Mouse (Mus musculus) frontal cortex, postnatal 25 days (tissue): ENCODE measurements at regions not wholly inside any gene's neighbourhood (a gene's known extent, or its start where the extent isn't known, plus 50 kb on each side); places are given as distances from the start of the nearest gene placed in this dataset.
A peak's percentile ranks its signal among the peaks of the same experiment; 100 is the strongest.

Source experiments
- DNase-seq, 2 experiments: peaks; one replicate each; pipeline ENCODE4 v3.0.0; 2022; ENCODE audit warnings: low spot score in 2 of 2

DNA sequence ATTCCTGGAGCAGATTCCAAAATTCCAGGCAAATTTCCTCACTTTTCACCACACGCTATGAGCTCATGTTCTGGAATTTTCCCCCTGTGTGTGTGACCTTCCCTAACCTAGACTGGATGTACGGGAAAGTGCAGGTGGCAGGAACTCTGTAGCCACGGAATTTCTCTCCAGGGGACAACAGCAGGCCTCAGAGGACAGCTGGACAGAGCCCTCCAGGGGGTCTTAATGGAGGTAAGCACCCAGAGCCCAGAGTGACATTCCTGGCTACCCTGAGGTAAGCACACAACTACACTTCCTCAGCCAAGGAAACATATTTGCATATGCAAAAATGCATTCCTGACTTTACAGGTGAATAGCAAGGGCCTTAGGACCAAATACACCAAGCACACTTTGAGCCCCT lies 135.8 kb downstream of the Fam43a start:
- DNase-seq = no peak

DNA sequence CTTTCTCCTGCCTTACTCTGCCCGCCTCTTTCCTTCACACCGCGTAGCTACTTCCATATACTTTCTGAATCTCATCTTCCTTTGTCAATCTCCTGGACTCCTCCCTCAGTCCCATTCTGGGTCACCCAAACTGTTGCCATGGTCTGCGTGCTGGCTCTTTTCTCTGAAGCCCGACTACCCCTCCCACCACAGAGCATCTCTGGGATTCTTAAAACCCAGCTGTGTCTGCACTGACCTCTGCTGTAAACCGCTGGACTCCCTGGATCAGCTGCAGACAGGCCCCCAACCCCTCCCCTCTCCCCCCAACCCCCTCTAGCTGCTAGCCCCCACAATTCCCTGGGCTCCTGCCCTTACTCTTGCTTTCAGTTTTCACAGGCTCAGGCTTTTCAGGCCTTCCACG lies 136.4 kb downstream of the Fam43a start:
- DNase-seq = no peak

DNA sequence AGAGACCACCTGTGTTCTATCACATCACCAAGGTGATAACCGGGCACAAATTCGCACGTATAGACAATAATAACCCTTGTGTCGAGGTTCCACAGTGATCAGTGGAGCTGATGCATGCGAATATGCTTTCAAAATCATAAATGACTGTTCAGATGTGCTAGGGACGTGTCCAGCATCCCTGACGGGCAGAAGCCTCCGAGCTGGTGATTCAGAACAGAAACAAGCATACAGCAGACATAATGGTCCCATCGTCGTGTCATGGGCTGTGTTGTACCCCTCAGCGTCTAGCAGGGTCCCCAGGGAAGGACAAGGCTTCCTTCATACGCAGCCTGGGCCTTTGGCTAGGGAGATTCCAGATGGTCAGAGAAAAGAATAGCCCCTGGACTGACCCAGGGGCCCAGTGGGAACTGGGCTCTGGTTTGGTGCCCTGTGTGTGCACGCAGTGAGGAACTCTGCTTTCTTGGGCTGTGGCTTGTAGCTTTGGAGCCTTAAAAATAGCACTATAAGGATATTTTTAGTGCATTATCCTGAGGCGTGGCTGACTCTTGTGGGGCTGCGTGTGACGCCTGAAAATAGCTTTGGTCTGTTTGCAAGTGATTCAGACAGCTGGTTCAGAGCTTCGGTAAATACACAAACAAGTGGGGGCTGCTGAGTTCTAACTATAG lies 137.3 kb downstream of the Fam43a start:
- DNase-seq = no peak

DNA sequence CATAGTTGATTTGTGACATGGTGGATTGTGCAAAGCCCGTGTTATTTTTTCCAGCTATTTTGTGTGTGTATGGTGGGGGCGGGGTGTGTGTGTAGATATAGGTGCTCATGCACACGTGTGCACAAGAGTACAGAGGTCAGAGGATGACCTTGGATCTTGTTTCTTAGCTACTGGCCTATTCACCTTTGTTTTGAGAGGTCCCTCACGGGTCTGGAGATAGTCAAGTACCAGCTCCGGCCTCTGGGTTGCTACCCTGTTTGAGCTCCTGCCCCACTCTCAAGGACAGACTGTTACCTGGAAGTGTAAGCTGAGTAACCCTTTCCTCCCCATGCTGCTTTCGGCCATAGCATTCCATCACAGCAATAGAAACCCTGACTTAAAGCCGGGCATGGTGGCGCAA lies 138.0 kb downstream of the Fam43a start:
- DNase-seq = no peak

DNA sequence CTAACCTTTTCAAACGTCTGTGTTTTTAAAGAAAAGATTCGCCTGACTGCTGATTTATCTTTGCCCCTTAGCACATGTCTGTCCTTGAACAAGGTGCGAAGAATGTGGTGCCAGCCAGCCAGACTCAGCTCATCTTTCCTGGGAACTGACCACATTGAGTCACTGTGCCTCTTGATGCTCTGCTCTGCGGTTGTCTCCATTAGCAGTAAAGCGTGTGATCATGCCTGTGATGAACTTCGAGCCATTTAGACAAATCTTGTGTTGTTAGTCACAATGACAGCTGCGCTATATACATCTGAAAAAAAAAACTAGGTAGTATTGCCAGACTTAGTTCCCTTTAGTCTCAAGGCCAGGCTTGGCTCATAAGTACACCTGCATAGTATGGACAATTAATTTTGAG lies 140.1 kb downstream of the Fam43a start:
- DNase-seq = no peak

DNA sequence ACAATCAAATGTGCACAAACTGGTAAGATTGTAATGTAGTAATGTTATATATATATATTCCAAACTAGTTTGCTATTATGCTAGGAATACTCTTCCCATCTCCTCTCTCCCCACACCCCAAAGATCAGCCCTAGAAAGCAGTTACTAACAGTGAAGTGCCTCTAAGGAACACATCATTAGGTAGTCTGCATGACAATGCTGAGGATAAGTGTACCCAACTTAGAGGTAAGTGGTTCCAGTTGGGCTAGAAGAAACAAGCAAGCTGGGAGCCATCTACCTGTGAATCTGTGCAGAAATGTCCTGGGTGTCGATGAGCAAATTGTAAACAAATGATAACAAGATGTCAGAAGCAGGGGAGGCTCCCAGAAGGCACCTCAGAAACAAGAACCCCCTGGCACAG lies 141.7 kb downstream of the Fam43a start:
- DNase-seq = no peak

DNA sequence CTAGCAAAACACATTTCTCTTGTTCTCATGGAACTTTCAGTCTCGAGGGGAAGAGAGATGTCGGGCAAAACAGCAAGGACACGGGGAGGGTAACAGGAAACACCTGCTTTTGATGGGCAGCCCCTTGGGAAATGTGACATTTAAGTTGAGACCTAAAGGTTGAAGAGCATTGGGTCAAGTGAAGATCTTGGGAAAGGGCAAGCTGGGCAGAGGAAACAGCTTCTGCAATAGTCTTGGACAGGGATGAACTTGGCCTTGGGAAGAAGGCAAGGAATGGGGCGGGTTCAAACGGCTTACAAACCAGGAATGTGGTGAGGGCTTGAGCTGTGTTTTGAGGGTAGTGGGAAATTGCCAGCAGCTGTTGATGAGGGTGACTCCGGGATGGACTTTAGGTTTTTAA lies 143.0 kb downstream of the Fam43a start:
- DNase-seq = no peak

DNA sequence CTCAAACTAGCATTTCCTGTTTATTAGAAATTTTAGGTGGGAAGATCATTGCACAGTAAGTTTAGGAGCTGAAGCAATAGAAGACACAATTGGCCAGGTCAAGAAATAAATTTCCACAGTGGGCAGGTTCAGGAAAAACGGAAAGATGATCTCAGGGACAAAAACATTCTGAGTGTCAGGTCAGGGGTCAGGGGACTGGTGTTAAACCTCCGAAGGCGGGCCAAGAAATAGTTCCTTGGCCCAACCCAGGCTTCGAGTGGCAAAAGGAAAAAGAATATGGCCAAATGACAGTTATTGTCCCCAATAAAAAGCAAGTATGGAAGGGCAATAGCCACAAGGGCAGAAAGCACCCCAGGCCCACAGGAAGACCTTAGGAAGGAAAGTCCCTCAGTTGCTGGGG lies 144.0 kb downstream of the Fam43a start:
- DNase-seq = no peak

DNA sequence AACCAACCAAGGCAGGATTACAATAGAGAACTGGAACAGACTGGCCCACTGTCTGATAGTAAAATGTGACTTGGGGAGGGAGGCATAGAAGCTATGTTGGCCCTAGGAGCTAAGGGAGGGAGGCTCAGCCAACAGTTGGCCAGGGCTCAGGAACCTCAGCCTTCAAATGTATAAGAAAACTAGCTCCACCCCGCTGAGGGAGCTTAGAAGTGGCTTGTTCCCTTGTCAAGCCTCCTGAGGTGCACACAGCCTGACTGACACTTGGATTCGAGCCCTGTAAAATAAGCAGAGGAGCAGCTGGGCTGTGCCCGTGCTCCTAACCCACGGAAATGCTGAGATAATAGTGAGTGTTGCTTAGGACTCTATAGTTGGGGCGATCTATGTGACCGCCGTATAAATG lies 144.7 kb downstream of the Fam43a start:
- no peak for DNase-seq

DNA sequence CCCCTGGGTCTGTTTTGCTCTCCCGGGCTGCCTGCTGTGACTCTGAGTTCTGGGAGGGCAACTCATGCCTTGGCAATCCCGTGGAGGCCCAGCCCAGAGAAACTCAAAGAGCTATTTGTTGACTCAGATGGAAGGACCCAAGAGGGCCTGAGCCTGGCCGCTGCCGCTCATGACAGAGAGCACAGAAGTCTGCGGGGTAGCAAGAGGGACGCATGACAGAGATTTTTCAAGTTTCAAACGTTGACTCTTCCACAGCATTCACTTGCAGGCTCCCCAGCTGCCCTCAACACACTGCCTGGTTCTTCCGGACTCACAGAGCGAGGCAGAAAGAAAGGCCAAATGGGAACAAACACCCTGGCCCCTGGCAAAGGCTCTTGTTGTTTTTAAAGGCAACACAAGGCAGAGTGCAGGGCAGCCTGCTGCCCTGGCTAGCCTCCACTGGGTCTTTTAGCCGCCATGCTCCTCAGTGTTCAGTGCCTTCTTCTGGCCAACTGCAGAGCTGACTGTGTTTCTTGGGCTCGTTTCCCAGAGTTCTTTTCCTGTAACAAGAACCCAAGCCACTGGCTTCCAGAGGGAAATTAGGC lies 146.2 kb downstream of the Fam43a start:
- peak in 1 of 2 experiments; percentile 11 for DNase-seq

DNA sequence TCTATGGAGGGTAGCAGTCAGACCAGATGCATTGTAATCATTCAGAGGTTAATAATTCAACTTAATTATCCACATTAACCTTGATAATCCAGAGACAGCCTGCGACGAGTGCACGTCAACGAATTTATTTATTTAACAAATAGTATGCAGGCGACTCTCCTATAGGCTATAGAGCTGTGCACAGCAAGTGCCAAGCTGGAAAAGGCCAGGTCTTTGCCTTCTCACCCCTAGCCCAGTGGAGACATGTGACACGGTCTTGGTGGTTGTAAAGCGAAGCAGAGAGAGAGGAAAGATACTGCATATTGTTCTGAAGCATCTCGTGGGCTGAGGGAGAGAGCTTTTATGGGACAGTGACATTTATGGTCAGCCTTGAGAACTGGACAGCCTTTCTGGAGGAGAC lies 146.7 kb downstream of the Fam43a start:
- no peak for DNase-seq

DNA sequence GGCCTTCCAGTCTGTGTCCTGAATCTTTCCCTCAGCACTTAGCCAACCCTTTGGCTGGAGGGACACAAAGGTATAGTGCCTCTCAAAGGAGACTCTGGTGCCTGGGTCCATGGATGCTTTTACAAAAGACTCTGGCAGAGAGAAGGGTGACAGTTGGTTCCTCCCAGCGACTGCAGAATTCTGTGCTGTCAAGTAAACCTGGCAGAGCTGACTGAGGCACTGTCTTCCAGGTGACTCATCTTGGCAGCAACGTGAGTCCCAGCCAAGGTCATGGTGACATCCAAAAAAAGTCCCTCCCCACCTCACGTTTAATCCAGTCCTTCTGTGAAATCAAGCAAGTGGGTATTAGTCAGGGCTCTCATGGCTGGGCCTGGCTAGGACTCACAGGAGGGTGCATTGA lies 150.3 kb downstream of the Fam43a start:
- DNase-seq = no peak

DNA sequence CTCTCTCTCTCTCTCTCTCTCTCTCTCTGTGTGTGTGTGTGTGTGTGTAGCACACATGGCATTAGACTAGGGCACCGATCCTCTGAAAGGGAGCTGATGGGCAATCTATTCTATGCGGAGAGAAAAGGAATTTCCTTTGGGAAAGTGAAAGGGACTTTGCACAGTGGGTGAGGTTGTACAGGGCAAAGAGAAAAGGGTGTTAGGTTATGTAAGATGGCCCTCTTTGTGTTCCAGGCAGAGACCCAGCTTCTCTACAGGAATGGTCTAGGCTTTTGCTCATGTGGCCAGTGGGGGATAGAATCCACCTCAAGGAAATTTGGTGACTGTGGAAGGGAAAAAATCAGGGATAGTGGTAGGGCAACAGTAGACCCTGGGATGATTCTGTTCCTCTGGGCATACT lies 156.2 kb downstream of the Fam43a start:
- DNase-seq = no peak

DNA sequence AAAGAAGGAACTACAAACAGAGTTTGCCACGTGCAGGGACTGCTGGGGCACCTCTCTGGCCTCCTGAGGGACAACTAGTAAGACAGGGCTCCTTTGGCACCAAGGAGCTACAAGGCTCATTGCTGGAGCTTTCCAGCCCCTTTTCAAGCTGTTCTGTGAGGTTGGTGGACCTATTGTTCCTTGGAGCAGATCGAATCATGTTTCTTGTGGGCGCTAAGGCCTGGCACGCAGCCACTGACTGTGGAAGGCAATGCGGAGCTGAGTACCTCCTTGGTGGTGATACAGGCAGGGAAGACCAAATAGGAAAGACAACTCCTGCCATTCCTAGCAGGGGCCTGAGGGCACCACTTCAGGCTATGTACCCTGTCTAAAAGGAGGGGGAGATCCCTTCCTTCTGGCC lies 157.2 kb downstream of the Fam43a start:
- no peak for DNase-seq

DNA sequence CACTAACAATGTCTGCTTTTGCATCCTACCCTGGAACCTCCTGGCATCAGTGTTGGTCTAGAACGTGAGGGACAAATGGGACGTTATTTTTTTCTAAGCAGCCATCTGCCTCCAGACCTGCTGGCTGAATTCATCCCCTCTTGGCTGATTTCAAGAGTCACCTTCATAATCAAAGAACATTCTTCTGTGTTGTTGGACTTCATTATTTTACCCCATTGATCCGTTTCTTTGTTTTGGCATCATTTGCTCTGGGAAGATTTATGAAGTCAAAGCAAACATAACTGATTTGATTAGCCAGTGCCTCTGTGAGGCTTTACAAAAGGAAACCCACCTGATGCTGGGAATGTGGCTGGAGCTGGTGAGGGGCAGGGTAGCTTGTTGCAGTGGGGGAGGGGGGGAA lies 158.0 kb downstream of the Fam43a start:
- DNase-seq = no peak

DNA sequence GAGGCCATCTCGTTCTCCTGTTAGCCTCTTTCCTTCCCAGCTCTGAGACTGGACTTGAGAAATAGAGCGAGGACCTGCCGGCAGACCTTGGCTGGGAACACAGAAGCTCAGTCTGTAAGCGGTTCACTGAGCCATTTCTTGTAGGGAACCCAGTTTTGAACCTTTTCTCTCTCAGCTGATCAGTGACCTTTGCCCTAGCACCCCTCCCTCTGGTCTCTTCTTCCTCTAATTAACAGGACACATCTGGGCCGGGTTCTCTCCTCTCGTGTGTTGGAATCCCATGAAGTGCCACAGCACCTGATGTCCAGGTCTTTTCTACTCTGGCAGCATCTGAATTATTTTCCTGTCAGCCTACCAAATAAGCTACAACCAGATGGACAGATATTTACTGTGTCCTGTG lies 158.5 kb downstream of the Fam43a start:
- no peak for DNase-seq

DNA sequence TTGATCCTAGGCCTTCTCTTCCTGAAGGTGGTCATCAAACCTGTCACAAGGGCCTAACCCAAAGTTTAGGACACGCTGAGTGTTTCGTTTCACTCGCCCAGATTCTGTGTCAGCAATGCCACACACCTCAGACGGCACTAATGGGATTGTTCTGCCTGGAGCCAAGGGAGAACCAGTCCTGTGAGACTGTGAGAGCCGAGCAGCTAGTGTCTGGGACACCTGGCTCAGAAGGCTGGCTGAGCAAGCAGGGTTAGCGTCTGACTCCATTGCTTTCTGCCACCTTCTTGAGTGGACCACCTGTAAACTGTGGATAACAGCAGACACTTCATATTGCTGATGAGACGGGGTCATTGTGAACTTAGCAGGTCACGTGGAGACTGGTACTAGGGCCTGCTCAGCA lies 160.0 kb downstream of the Fam43a start:
- DNase-seq = no peak

DNA sequence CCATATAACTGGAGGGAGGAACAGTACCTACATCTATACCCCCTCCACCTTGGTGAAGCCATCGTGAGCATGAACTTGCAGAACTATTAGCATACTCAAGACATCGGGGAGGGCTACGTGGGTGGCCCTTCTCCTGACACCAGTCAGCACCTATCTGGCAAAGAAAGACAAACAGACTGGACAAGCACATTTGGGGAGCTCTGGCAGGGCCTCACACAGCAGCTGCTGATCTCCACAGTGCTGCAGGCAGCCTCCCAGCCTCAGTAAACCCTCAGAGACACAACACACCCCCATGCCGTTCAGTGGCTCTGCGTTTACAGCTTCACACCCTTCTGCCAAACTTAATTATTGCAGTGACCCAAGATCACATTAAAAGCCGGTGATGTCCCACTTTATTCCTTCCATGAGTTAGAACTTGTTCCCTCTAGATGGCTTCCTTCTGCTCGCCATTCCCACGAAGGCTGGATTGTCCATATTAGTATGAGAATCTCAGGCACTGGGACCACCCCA lies 161.7 kb downstream of the Fam43a start:
- no peak for DNase-seq

DNA sequence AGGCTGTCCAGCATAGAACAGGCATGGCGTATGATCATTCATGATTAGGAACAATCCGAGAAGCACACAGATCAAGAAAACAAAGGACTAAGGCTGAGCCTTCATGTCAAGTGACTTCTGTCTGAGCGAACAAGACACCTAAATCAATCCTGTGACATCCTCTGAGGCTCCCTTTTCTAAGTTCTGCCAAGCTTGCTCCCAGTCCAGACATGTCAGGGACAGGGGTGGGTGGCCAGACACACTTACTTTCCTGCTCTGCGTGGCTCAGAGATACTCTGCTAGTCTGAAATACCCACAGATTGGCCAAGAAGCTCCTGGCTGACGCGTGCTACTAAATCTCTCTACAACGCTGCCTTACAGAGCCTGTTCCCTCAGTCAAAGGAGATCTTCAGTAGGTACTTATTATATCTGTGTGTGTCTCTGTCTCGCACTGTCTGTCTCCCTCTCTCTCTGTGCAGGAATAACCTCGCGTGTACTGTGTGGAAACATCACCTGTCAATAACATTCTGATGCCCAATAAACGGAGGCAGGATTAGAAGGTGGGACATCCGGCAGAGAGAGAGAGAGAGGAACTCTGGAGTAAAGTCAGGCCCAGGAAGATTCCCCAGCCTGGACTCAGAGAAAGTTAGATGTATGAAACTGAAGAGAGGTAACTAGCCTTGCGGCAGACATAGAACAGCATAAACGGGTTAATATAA lies 163.5 kb downstream of the Fam43a start:
- DNase-seq = no peak

DNA sequence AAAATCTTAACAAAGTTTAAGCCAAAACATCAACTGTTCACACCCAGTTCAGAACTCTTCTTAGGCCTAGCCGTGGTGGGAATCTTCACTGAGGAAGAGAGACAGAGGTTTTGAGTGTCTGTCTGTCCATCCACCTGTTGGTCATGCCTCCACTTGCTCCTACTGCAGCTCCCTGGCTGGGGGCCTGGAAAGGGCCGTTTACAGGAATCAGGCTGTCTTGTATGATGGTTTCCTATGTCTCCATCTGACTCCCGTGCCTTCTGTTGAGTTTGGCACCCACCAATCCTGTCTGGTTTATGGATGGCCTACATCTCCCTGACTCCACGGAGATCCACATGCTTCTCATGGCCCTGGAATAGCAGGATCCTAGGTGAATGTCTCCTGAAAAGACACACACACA lies 166.1 kb downstream of the Fam43a start:
- no peak for DNase-seq

DNA sequence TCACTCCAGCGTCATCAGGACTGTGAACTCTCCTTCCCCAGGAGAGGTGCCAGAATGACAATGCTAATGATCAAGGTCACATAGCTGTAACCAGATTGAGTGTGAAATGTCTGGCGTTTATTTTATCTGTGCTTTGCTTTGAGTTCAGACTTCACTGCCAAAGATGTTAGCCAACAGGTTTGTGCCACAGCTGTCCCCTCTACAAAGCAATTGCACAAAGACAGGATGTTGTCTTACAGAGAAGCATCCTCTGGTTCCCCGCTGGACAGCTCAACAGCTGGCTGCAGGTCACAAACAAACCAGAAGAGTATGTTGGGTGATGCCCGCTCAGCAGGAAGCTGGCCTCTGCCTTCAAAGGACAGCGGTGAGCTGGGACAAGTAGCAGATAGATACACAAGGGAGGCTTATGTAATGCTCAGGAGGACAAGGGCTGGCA lies 169.5 kb downstream of the Fam43a start:
- DNase-seq = no peak

DNA sequence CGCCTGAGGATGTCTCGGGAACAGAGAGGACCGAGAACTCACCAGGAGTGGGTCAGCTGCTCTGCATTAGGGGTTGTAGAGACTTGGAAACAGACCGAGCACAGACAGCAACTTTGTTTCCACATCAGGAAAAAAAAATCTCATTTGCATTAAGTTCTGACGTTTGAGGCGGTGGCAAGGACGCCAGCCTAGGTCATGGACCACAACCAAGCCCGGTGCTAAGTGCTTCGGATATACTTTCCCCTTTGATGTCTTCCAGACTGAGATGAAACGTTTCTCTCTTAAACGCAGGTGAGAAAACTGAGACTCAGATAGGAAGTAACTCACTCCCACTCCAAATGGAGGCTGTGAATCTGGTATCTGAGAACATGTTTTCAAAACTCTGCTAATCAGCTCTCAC lies 169.9 kb downstream of the Fam43a start:
- DNase-seq = no peak

DNA sequence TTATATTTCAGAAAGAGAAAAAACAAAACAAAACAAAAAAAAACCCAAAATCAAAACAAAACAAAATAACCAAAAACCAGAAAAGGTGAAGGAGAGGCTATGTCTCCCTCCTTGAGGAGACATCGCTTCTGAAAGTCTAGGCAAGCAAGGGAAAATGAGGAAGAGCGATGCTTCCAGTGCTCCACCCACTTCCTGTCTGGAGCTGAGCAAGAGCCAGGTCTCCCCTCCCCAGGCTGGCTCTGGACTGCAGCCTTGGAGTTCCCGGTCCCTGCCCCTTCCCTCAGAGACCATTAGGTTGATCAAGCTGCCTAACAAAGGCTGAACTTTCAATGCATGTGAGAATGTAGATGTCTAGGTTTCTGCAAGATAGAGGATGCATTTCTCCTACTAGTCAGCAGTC lies 173.3 kb downstream of the Fam43a start:
- DNase-seq = no peak
